Mouse (Mus musculus) cerebellum, postnatal 4 days (tissue): ENCODE data around the gene Tspan11.

ENCODE experiments used
- DNase-seq, 2 experiments: peaks; one replicate each; pipeline ENCODE4 v3.0.0; 2022; ENCODE audit warnings: low spot score in 2 of 2, mixed read lengths in 1 of 2

Gene Tspan11

DNA sequence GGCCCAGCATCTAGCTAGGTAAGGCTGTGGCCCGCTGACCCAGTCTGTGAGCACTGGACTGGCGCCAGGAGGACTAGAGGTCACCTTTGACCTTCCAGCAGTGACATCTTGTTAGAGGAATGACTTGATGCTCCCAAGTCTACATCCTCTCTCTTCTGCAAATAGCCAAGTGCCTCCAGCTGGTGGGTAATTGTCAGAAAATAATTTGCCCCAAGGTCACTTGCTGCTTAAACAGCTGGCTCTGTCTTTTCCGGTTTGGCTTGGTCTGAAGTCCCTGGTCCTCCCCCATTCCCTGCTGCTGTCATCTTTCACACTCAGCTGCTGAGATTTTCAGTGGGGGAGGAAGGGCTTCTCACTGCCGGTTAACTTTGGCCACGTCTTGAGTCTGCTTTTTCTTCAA lies 45.3 kb downstream of the Tspan11 start:
- no peak for DNase-seq

DNA sequence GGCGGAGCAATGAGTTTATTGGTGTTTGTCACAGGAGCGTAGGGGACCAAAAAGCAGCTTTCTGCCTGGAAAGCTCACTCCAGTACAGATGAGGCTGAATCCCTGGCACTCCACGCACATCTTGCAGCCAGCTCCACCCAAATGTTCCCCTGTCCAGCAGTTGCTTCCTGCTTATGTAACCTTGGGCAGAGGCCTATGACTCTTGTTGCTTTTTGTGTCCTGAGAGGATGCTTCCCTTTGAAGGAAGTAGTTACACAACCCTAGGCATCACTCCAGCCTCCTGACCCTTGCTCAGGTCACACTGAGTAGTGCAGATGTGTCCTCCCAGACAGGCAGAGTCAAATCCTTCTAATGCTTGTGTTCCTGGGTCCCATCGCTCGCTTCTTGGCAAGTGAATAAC lies 46.5 kb downstream of the Tspan11 start:
- no peak for DNase-seq

DNA sequence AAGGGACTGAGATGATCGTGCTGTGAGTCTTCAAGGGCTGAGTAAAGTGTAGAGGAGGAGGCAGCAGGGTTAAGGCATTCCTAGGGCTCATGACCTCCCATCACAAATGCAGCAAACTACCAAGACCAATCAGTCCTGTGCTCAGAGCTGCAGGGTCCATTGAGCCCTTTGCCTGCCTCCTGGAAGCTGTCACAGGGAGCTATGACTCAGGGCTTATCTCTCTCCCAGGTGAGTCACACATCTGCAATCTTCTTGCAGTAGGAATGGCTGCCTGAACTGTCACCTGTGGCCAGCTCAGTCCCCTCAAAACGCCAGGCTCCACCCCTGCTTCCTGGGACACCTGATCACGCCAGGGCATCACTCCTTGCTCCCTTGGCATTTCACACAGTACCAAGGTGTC lies 47.7 kb downstream of the Tspan11 start:
- DNase-seq = no peak

DNA sequence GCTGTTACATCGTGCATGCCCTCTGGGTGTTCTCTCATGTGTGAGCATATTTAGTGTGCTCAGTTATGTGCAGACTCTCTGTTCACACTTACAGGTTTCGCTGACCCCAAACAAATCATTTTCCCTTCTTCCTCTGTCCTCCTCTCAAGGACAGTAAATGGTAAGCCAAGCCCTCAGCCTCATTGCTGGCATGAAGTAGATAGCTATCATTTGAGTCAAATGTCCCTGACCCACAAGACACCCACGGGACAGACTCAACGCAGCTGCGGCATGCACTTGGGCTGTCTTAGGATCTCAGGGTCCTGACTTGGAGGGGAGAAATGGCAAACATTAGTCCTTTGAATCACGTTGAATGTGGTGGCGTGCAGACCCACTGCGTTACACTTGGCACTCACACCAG lies 55.0 kb downstream of the Tspan11 start:
- no peak for DNase-seq

DNA sequence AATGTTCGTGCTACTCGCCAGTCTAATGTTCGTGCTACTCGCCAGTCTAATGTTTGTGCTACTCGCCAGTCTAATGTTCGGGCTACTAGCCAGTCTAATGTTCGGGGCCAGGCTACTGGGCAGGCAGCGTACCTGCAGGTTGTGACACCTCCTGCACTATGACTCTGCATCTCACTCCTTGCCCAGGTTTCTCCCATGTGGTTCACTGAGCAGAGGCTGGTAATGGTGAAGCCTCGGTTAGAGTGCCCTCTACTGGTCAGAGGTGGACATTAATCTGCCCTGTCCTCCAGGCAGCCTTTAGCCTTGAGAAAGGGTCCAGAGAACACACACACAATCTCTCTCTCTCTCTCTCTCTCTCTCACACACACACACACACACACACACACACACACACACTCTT lies 58.3 kb downstream of the Tspan11 start:
- DNase-seq = peak; percentile 55 to 84

DNA sequence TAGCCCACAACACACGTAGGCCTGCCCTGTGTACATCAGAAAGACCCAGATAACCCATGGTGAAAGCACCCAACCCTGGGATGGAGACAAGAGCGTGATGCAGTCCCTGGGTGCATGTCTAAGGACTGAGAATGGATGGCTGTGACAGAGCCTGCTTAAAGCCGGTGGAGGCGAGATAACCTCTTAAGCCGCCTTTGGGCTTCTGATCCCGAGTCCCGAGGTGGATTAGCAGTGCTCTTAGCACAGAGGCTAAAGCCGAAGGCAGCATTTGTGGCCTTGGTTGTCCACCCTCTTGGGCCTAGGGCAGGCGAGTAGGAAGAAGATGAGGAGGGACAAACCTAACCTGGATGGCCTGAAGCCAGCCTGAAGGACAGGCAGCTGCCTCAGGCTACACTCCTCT lies 61.3 kb downstream of the Tspan11 start:
- DNase-seq = no peak

DNA sequence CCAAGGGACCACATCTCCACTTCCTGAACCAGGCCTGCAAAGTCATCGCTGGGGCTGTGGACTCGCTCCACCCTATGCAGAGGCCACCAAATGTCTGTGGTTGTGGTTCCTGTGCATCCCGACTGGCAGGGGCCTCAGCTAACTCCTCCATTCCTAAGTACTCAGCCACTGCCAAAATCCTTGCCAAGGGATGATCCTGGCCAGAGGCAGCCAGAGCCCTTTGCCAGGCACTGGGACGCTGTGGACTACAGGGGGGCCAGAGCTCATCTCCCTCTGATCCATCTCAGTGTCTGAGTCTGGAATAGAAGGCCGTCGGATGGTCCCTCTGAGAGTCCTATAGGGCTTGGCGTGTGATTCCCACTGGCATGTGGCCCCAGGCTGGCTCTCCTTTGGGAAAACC lies 62.5 kb downstream of the Tspan11 start:
- DNase-seq = no peak

DNA sequence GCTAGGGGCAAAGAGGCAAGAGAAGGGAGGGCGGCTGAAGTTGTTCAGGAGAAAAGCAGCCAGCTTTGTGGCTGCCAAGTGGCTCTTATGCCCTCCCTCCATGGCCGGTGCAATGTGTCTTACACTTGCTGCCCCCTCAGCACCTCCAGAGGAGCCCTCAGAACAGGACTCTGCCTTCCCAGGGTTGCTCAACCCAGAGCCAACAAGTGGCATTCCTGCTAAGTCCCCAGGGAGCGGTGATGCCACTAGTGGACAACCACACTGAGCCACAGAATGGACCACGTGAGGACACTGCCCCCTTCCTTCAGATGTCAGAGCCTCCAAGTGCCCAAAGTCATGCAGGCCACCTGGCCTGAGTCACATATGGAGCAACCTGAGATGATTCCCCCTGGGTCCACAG lies 65.7 kb downstream of the Tspan11 start:
- DNase-seq = no peak

DNA sequence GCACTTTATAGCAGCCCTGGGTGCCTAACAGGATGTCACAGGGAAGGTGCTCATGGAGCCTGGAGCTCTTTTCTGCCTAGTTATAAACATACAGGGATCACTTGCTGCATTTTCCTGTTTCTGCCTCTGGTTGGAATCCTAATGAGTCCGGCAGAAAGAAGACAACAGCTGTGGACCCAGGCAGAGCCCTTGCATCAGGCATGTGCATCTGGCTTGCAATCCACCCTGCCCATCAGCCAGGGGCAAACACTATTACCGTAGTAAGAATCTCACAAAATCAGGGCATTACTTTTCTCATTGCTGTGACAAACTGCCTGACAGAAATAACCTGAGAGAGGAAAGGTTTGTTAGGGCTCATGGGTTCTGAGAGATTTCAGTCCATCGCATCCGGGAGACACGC lies 68.8 kb downstream of the Tspan11 start:
- DNase-seq = no peak

DNA sequence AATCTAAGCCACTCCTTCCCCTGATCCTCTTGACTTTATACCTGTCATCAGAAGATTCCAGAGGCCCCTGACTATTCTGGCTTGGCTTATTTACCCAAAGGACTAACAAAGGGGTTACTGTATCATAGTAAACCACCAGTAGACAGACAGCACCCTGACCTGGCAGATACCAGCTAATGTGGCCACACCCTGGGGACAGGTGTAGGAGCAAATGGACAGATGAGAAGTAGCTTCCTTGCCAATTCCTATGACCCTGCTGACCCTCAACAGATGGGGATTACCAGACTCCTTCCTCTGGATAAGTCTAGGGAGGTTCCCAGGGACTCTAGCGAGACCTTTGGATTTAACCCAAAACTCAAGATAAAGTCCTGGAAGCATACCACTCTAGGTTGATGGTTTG lies 72.8 kb downstream of the Tspan11 start:
- no peak for DNase-seq

DNA sequence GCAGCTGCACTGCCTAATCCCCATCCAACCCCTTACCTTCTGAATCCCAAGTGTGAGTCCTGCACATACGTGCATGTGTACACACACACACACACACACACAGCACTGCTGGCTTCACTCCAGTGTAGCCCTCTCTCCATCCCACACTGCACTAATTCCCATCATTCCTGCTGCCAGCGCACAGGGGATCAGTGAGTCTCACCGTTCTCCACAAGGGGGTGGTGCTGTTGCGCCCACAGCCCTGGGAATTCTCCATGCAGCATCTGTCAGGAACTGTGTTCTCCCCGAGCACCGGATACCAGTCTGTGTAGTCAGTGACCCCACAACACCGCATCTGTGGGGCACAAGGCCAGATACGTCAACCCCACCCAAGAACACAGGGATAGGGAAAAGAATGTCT lies 78.1 kb downstream of the Tspan11 start:
- DNase-seq = peak in 1 of 2 experiments; percentile 54

DNA sequence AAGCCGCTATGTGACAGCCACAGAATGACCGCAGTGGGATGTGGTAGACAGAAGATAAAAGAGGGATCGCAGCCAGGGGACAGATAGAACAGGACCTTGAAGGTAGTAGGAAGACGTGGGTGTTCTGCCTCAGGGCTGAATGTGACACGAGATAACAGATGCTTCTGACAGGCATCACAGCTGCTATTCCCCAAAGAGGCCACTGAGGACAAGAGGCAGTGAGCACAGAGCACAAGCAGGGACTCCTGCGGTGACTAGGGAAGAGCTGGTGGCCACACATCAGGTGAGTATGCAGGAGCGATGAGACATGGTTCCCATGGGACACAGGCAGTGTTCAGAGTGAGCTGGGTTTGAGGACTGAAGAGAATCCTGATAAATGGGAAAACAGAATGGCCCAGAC lies 82.3 kb downstream of the Tspan11 start:
- no peak for DNase-seq

DNA sequence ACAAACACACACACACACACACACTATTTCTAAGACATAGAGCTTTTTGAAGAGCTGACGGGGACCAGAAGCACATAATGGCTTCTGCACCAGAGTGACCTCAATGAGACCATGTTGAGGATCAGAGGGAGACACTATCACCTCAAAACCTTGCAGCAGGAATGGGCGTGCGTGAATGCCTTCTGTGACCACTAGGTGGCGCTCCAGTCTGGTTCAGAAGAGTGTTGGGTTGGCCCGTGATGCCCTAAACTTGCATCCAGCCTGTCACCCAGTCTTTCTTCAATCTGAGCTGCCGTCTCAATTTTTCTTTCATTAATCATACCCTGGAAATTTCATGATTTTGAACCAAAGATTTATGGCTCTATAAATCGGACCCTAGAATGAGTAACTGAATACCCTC lies 82.7 kb downstream of the Tspan11 start:
- peak; percentile 86 to 91 for DNase-seq

DNA sequence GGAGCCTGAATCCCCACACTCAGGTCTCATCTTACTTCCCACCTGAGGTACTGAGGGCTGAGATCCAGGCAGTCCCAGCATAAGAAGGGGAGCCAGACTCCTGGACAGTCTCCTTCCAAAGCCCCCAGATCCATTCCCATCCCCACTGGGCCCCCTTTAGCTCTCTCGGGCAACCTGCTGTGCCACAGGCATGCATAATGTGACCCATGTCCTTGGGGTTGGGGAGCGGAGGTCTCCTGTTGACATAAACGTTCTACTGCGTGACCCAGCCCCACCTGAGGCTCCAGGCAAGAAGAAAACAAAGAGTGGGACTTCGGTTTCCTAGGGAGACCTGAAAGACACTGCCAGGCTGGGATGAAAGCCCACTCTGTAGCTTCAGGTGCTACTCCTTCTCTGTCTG lies 83.5 kb downstream of the Tspan11 start:
- DNase-seq = no peak

DNA sequence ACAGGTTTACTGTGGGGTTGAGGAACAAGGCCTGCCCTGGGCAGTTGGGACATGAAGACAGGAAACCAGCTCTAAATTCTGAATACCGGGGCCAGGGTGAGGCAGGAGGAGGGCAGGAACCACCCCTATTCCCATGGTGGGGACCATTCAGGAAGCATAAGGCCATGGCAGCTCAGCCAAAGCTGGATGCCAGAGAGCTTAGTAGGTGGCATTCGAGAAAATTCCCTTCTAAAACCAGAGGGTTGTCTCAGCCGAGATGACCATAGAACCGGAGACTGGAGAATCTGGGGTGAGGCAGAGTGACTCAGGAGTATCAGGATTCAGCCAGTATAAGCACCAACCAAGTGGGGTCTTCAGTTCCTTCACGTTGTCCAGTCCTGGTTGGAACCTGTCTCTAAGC lies 84.5 kb downstream of the Tspan11 start:
- DNase-seq = no peak

DNA sequence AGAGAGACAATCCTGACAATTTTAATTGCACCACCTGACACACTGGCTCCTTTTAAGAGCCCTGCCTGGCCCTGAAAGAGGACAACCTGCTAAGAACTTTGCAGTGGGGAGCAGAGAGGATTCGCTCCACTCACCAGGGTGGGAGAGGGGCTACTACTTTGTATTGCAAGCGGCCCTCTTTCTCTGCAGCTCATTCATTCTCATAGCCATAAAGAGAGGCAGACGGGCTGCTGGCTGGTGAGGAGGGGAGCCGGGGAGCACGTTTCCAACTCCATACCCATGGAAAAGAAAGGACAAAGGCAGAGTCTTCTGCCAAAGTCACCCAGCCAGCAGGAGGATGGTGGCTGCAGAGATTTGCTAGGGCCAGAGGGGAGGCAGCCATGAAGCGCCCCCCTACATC lies 86.2 kb downstream of the Tspan11 start:
- DNase-seq = no peak

DNA sequence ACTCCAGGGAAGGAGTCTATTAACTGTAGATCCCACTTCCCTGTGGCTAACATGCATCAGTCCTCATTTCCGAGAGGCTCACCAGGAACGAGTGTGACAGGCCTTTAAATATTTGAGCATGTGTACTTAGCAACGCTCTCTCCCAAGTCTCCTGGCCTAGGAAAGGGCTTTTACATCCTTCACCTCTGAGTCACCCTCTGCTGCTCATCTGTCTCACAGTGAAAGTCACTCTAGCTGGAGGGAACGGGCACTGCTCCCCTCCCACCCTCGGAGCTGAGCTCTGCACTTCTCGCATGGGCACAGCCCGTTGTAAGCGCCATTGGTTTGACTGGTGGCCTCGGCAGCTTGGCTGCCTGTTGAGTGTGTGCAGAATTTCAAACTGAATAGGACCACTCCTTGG lies 86.6 kb downstream of the Tspan11 start:
- no peak for DNase-seq

DNA sequence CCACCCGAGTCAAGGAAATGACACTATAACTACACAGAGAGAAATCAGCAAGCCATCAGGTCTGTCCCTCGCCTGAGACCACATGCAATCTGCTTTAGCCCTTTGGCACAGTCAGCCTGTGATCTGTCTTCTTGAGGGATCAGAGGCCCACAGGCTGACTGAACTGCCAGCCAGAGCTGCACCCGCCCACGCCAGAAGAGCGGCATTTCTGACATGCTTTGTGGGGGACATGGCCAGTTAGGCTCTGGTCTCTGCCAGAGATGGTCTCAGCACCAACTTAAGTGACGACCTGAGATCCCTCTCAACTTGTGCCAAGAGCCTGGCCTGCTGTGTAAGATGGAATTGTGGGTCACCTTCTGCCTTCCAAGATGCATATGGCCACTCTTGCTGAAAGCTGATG lies 89.3 kb downstream of the Tspan11 start:
- no peak for DNase-seq

DNA sequence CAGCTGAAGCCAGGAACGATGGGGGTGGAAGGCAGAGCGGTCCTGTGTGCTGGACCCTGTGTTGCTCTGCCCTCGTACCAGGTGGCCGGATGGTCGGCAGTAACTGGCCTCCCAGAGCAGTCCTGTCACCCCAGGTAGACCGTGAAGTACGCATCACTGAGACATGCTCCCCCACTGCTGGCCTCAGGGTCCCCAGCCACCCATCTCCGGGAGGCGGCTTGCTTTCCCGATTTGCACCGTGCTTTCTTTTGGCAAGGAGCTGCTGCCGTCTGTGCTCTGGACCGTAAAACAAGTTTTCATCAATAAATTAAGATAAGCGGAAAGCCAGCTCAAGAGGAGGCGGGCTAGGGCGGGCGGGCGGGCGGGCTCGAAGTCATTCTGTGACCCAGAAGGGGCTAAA lies 91.6 kb downstream of the Tspan11 start:
- no peak for DNase-seq

DNA sequence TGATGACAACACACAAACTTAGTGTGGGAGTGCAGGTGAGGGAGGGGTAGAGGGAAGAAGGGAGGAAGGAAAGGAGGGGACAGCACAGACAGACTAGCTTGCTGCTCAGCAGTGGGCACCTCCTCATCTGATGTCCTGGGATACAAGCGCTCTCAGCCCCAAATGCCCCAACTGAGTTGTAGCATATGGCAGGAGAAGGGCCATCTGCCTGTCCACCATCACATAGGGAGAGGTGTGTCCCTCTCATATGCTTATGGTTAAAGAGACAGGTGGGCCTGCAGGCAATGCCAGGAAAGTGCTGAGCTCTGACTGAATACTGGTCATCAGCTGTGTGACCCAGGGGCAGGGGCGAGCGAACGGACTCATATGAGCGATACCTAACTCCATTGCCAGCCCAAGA lies 92.4 kb downstream of the Tspan11 start:
- no peak for DNase-seq

DNA sequence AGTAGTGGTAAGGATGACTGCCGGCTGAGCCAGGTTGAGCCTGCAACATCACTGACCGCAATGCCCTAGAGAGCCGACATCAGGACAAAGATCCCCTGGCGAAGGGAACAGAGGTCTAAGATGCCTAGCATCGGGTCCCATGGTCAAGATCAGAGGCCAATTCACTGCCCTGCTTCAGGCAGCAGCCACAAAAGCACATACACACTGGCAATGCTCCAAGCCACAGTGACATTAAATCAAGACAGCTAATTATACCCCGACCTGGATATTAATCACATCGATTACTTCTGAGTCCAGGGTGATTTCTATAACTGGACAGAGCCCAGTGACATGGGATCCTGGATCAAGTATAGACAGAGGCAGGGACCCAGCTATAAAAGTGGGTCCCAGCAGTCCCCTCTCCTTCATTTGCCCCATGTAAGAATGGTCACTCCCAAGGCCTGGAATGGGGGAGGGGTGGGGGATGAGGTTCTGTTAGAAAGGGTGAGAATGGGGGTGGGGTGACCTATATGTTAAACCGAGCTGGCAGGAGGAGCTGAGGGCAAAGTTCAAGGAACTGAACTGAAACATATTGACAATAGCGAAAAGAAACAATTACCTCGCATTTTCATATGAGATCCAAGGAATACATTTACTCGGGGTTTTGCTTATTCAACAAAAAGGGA lies 93.1 kb downstream of the Tspan11 start:
- DNase-seq = no peak

DNA sequence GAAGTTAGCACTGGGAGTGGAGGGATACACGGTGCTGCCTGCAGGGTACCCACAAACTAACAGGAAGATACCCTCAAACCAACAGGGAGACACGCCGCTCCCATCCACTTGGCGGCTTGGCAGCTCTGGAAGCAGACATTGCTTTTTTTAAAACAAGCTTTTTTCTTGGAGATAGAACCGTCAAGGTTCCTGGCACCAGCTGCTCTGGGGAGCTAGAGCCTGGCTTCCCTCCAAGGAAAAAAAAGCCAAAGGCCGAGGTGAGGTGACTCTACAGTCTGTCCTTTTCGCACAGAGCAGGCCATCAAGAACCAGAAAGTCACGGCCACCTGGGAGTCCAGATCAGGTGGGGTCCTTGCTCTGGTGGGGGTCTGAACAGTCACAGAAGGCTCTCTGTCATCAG lies 93.8 kb downstream of the Tspan11 start:
- no peak for DNase-seq

DNA sequence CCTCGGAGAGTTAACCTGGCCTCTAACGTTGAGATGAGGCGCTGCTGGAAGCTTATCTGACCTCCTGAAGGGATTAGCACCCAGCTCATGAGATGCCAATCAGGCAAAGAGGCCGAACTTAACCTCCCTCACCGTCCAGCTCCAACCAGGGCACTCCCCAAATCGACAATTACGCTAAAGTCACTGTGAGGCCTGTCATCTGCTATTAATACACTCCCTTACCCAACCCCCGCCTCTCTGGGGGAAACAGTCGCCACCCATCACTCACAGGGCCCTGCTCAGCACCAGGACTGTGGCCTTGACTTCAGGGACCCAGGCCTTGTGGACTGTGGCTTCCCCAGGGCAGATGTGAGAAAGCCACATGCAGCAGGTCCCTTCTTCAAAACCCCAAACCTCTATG lies 99.0 kb downstream of the Tspan11 start:
- no peak for DNase-seq

DNA sequence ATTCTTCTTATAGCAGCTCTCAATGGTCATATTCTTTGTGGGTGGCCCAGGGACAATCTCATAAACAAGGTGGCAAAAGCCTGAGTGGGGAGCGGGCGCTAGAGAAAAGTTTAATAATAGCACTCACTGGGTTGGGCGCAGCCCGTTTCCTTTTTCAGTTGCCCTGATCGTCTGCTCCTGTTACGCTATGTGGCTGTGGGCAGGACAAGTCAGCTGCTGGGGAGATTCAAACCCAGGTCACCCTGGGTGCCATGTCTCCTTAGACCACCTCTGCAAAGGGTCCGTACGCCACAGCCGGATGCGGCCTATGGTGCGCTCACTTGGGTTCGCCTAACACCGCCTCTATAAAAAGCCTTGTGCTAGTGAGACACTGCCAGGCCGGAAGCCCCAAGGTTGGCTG lies 100.0 kb downstream of the Tspan11 start:
- DNase-seq = no peak
